Mouse (Mus musculus): ENCODE measurements around the gene Hilpda. TPM values are rescaled to one million over a fixed set of nuclear protein-coding genes. Genes with fewer than 3 reads are reported as not detected.

Hilpda gene
- polyA plus RNA-seq, 1 experiment = 33.9 TPM

DNA sequence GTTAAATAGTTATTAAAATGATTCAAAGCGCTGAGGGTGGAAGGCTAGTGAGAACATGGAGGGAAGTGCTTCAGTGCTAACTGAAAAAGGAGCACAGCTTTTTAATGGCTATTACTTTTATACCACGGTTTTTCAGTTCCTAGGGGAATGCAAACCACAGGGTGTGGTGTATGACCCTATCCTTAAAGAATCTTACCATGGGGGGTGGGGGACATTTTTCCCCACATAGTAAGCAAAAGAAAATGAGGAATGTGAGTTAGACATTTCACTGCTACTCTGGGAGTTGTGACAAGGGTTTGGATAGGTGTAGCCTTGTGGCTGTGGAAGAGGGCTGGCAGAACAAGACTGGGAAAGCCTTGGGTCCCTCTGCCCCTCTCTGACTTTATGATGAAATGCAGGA, 45.0 kb downstream of the Hilpda start:
- Histone ChIP-seq H3K4me3 (ENCODE audit: insufficient read depth, poor library complexity, severe bottlenecking) (no peak overlapping the region), H3K79me2 (ENCODE audit: control insufficient read depth, insufficient read depth) (no peaks in the 10 kb centered on the region), H3K79me3 (ENCODE audit: low read depth) (no peaks in the 10 kb centered on the region), H3ac (ENCODE audit: control insufficient read depth, insufficient read length, low read depth) (no peak overlapping the region), H3K36me3 (ENCODE audit: control insufficient read depth, insufficient read depth) (no peaks in the 10 kb centered on the region), H3K27me3 (ENCODE audit: control insufficient read depth, insufficient read depth, insufficient read length) (no peaks in the 10 kb centered on the region)
- TF ChIP-seq FOSL1 (IDR thresholded peaks at IDR 0.05; ENCODE audit: insufficient read depth, low read length, poor library complexity, severe bottlenecking) = peak; percentile 60
- TF ChIP-seq MYOD1 (IDR thresholded peaks at IDR 0.05; ENCODE audit: control insufficient read depth, insufficient read length, low read depth) = peak; percentile 11
- TF ChIP-seq CEBPB (IDR thresholded peaks at IDR 0.05; ENCODE audit: low read depth) = no peak

DNA sequence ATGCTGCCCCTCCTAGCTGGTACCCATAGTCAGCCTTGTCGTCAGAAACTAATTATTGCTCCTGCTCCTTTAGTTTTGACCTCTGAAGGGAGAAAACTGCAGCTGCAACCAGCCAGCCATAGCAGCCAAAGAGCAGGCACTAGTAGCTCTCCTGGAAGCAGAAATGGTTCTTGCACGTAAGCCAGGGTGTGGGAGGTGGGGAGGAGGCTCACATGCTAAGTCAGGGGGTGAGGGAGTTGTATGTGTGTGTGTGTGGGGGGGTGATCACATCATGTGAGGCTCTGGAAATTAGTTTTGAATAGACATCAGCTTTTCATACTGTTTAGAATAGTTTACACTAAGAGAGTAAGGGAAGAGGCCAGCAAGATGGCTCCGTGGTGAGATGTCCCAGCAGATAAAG, 45.7 kb downstream of the Hilpda start:
- Histone ChIP-seq H3K4me3 (ENCODE audit: insufficient read depth, poor library complexity, severe bottlenecking) (no peak overlapping the region), H3K79me3 (ENCODE audit: low read depth) (no peaks in the 10 kb centered on the region), H3ac (ENCODE audit: control insufficient read depth, insufficient read length, low read depth) (no peak overlapping the region), H3K27me3 (ENCODE audit: control insufficient read depth, insufficient read depth, insufficient read length) (no peaks in the 10 kb centered on the region), H3K36me3 (ENCODE audit: control insufficient read depth, insufficient read depth) (no peaks in the 10 kb centered on the region), H3K79me2 (ENCODE audit: control insufficient read depth, insufficient read depth) (no peaks in the 10 kb centered on the region)
- TF ChIP-seq USF1 (IDR thresholded peaks at IDR 0.05; ENCODE audit: low read depth) (no peak), CTCF (IDR thresholded peaks at IDR 0.05; ENCODE audit: control insufficient read depth, insufficient read depth, insufficient read length) (no peak), CEBPB (IDR thresholded peaks at IDR 0.05; ENCODE audit: low read depth) (no peak), FOSL1 (IDR thresholded peaks at IDR 0.05; ENCODE audit: insufficient read depth, low read length, poor library complexity, severe bottlenecking) (no peak), MYOD1 (IDR thresholded peaks at IDR 0.05; ENCODE audit: control insufficient read depth, insufficient read length, low read depth) (no peak), MAX (IDR thresholded peaks at IDR 0.05) (no peak), MYOG (IDR thresholded peaks at IDR 0.05; ENCODE audit: control insufficient read depth, extremely low read depth, insufficient read length) (no peak)

DNA sequence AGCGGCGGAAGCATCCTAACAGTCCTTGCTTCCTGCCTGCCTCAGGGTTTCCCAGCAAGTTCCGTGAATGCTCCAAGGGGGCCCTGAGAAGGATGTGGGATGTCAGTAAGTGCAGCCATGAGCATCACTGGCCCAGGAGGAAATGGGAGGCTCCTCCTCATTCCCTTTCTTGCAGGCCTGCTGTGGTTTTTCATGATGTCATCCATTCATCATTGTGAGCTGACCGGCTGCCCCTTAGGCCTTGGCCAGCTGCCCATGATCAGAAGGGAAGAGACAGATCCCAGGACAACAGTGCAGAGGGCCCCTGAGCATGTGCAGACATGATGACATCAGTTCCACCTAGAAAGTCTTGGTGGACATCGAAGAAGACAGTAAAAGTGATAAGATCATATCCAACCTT, 46.6 kb downstream of the Hilpda start, which contains the start of gene Fam71f1:
TSS of gene Fam71f1 (plus strand) at position 262 of the 400 bp plus-strand sequence.
- H3ac ChIP-seq (ENCODE audit: control insufficient read depth, insufficient read length, low read depth) = no peak within 1 kb of the TSS
- H3K4me3 ChIP-seq (ENCODE audit: insufficient read depth, poor library complexity, severe bottlenecking) = peak within 1 kb of the TSS; percentile 18
- H3K79me3 ChIP-seq (ENCODE audit: low read depth) = no peaks in the 10 kb centered on the region
- TF ChIP-seq CEBPB (IDR thresholded peaks at IDR 0.05; ENCODE audit: low read depth) = no peak
- TF ChIP-seq CTCF (IDR thresholded peaks at IDR 0.05; ENCODE audit: control insufficient read depth, insufficient read depth, insufficient read length) = no peak
- no peak for TF ChIP-seq USF1 (IDR thresholded peaks at IDR 0.05; ENCODE audit: low read depth)
- TF ChIP-seq FOSL1 (IDR thresholded peaks at IDR 0.05; ENCODE audit: insufficient read depth, low read length, poor library complexity, severe bottlenecking) = no peak
- TF ChIP-seq MAX (IDR thresholded peaks at IDR 0.05) = no peak
- no peak for TF ChIP-seq MYOG (IDR thresholded peaks at IDR 0.05; ENCODE audit: control insufficient read depth, extremely low read depth, insufficient read length)
- TF ChIP-seq MYOD1 (IDR thresholded peaks at IDR 0.05; ENCODE audit: control insufficient read depth, insufficient read length, low read depth) = no peak
- H3K79me2 ChIP-seq (ENCODE audit: control insufficient read depth, insufficient read depth) = no peaks in the 10 kb centered on the region
- no peaks in the 10 kb centered on the region for H3K36me3 ChIP-seq (ENCODE audit: control insufficient read depth, insufficient read depth)
- H3K27me3 ChIP-seq (ENCODE audit: control insufficient read depth, insufficient read depth, insufficient read length) = no peaks in the 10 kb centered on the region

DNA sequence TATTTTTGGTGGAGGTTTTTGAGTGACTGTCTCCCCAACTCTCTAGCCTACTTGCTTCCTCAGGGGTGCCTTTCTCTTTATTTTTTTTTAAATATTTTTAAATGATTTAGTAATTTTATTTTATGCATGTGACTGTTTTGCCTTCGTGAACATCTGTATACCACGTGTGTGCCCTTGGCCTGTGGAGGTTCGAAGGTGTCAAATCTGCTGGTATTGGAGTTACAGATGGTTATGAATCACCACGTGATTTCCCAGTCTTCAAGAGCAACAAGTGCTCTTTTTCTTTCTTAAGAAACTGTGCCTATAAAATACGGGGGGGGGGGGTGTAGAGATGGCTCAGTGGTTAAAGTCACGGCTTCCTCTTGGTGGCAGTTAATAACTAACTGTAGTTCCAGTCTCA, 49.3 kb downstream of the Hilpda start:
- Histone ChIP-seq H3K79me2 (ENCODE audit: control insufficient read depth, insufficient read depth) (no peaks in the 10 kb centered on the region), H3K27me3 (ENCODE audit: control insufficient read depth, insufficient read depth, insufficient read length) (peaks cover 5% of the 10 kb centered on the region), H3K36me3 (ENCODE audit: control insufficient read depth, insufficient read depth) (no peaks in the 10 kb centered on the region), H3K4me3 (ENCODE audit: insufficient read depth, poor library complexity, severe bottlenecking) (no peak overlapping the region), H3K79me3 (ENCODE audit: low read depth) (no peaks in the 10 kb centered on the region), H3ac (ENCODE audit: control insufficient read depth, insufficient read length, low read depth) (no peak overlapping the region)
- TF ChIP-seq MYOG (IDR thresholded peaks at IDR 0.05; ENCODE audit: control insufficient read depth, extremely low read depth, insufficient read length) = no peak
- no peak for TF ChIP-seq FOSL1 (IDR thresholded peaks at IDR 0.05; ENCODE audit: insufficient read depth, low read length, poor library complexity, severe bottlenecking)
- TF ChIP-seq USF1 (IDR thresholded peaks at IDR 0.05; ENCODE audit: low read depth) = no peak
- no peak for TF ChIP-seq MYOD1 (IDR thresholded peaks at IDR 0.05; ENCODE audit: control insufficient read depth, insufficient read length, low read depth)
- TF ChIP-seq CEBPB (IDR thresholded peaks at IDR 0.05; ENCODE audit: low read depth) = no peak
- no peak for TF ChIP-seq MAX (IDR thresholded peaks at IDR 0.05)
- TF ChIP-seq CTCF (IDR thresholded peaks at IDR 0.05; ENCODE audit: control insufficient read depth, insufficient read depth, insufficient read length) = no peak

DNA sequence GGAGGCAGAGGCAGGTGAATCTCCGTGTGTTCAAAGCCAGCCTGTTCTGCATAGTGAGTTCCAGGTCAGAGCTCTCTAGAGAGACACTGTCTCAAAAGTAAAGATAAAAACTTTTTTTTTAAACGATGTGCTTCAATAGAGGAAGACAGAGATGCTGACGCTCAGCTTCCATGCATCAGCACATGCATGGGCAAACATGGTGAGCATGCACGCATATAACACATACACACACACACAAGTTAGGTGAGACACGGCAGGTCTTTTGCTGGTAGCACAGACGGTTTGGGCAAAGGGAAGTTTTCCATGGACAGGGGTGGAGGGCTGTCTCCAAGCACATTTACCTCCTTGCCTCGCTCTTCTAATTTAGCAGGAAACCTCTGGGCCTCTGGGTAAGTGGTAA, 49.9 kb downstream of the Hilpda start:
- Histone ChIP-seq H3K79me2 (ENCODE audit: control insufficient read depth, insufficient read depth) (no peaks in the 10 kb centered on the region), H3K79me3 (ENCODE audit: low read depth) (no peaks in the 10 kb centered on the region), H3K27me3 (ENCODE audit: control insufficient read depth, insufficient read depth, insufficient read length) (peaks cover 5% of the 10 kb centered on the region), H3K36me3 (ENCODE audit: control insufficient read depth, insufficient read depth) (no peaks in the 10 kb centered on the region), H3ac (ENCODE audit: control insufficient read depth, insufficient read length, low read depth) (no peak overlapping the region), H3K4me3 (ENCODE audit: insufficient read depth, poor library complexity, severe bottlenecking) (no peak overlapping the region)
- no peak for TF ChIP-seq CEBPB (IDR thresholded peaks at IDR 0.05; ENCODE audit: low read depth)
- no peak for TF ChIP-seq MYOG (IDR thresholded peaks at IDR 0.05; ENCODE audit: control insufficient read depth, extremely low read depth, insufficient read length)
- no peak for TF ChIP-seq FOSL1 (IDR thresholded peaks at IDR 0.05; ENCODE audit: insufficient read depth, low read length, poor library complexity, severe bottlenecking)
- no peak for TF ChIP-seq MYOD1 (IDR thresholded peaks at IDR 0.05; ENCODE audit: control insufficient read depth, insufficient read length, low read depth)
- no peak for TF ChIP-seq MAX (IDR thresholded peaks at IDR 0.05)
- no peak for TF ChIP-seq CTCF (IDR thresholded peaks at IDR 0.05; ENCODE audit: control insufficient read depth, insufficient read depth, insufficient read length)
- TF ChIP-seq USF1 (IDR thresholded peaks at IDR 0.05; ENCODE audit: low read depth) = no peak

DNA sequence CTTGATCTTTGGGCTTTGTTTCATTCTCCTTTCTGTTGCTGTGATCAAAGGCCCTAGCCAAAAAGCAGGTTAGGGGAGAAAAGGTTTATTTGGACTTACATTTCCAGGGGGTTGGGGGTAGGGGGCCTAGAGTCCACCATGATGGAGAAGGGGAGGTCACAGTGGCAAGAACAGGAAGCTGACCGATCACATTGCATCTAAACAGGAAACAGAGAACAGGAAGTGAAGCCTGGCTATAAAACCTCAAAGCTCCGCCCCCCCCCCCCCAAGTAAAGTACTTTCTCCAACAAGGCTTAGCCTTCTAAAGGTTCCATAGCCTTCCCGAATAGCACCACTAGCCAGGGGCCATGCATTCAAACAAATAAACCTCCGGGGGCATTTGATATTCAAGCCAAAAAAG, 50.4 kb downstream of the Hilpda start:
- H3K27me3 ChIP-seq (ENCODE audit: control insufficient read depth, insufficient read depth, insufficient read length) = peaks cover 5% of the 10 kb centered on the region
- H3K4me3 ChIP-seq (ENCODE audit: insufficient read depth, poor library complexity, severe bottlenecking) = no peak overlapping the region
- H3ac ChIP-seq (ENCODE audit: control insufficient read depth, insufficient read length, low read depth) = no peak overlapping the region
- no peak for TF ChIP-seq MYOD1 (IDR thresholded peaks at IDR 0.05; ENCODE audit: control insufficient read depth, insufficient read length, low read depth)
- no peaks in the 10 kb centered on the region for H3K79me2 ChIP-seq (ENCODE audit: control insufficient read depth, insufficient read depth)
- no peaks in the 10 kb centered on the region for H3K36me3 ChIP-seq (ENCODE audit: control insufficient read depth, insufficient read depth)
- H3K79me3 ChIP-seq (ENCODE audit: low read depth) = no peaks in the 10 kb centered on the region

Other genes starting within 250 kb of the Hilpda start
- gene Lep, start 212.3 kb upstream of the Hilpda start, polyA plus RNA-seq (2012; fragmentation: generic; extraction: Trizol) = not detected
- 18.2 TPM for gene Rbm28, start 107.5 kb upstream of the Hilpda start, polyA plus RNA-seq (2012; fragmentation: generic; extraction: Trizol)
- gene Prrt4, start 92.9 kb upstream of the Hilpda start, polyA plus RNA-seq (2012; fragmentation: generic; extraction: Trizol) = 0.09 TPM
- gene Impdh1, start 56.1 kb upstream of the Hilpda start, polyA plus RNA-seq (2012; fragmentation: generic; extraction: Trizol) = 65.9 TPM
- gene Fam71f2, start 7.1 kb downstream of the Hilpda start, polyA plus RNA-seq (2012; fragmentation: generic; extraction: Trizol) = 0.19 TPM
- 0.22 TPM for gene Fam71f1, start 46.7 kb downstream of the Hilpda start, polyA plus RNA-seq (2012; fragmentation: generic; extraction: Trizol)
- gene Calu, start 75.6 kb downstream of the Hilpda start, polyA plus RNA-seq (2012; fragmentation: generic; extraction: Trizol) = 169 TPM
- 0.06 TPM for gene Opn1sw, start 116.0 kb downstream of the Hilpda start, polyA plus RNA-seq (2012; fragmentation: generic; extraction: Trizol)
- 8.1 TPM for gene Ccdc136, start 123.8 kb downstream of the Hilpda start, polyA plus RNA-seq (2012; fragmentation: generic; extraction: Trizol)
- 51.0 TPM for gene Flnc, start 160.8 kb downstream of the Hilpda start, polyA plus RNA-seq (2012; fragmentation: generic; extraction: Trizol)
- gene Atp6v1f, start 195.2 kb downstream of the Hilpda start, polyA plus RNA-seq (2012; fragmentation: generic; extraction: Trizol) = 210 TPM
- gene Atp6v1fnb, start 198.9 kb downstream of the Hilpda start, polyA plus RNA-seq (2012; fragmentation: generic; extraction: Trizol) = not detected
- gene Kcp, start 235.5 kb downstream of the Hilpda start, polyA plus RNA-seq (2012; fragmentation: generic; extraction: Trizol) = 0.18 TPM

Measured in C2C12 (cell line).